11 mouse cellular contexts compared by ENCODE assay signal in genomic region chr15:81045336-81045735, GRCm38 (mm10).
DNase-seq lines count a peak whose midpoint lies in the region; ATAC-seq and TF ChIP-seq lines count a peak whose summit lies in the region.
"Had no signal": no experiment of that assay in that cellular context is flagged by ENCODE, and none has a peak within 500 bp of the region (broad histone marks: within the 10 kb centered on the region; RNA-seq: fewer than 3 reads in every experiment).

No protein-coding gene starts in this region.

- H3K36me3 ChIP-seq in liver, postnatal 0 days (replicated peaks; ENCODE audit: insufficient read depth, low read length): no peaks in the 10 kb centered on the region
- H3K36me3 ChIP-seq in hindbrain, embryonic 10.5 days: peaks cover 21% of the 10 kb centered on the region
- H3K36me3 ChIP-seq in midbrain, embryonic 14.5 days (ENCODE audit: control insufficient read depth, insufficient read depth, low read length): 0 out of 2 replicates have a peak, but pooled peaks cover 5% of the 10 kb centered on the region

- H3K27ac ChIP-seq in liver, postnatal 0 days (ENCODE audit: low read depth): peak overlapping the region; percentile 87
- no peak overlapping the region for H3K27ac ChIP-seq in hindbrain, embryonic 10.5 days
- H3K27ac ChIP-seq in midbrain, embryonic 14.5 days (replicated peaks; ENCODE audit: low read depth, low read length): no peak overlapping the region

- no peak for TF ChIP-seq EP300 in liver, postnatal 0 days (IDR thresholded peaks at IDR 0.05; ENCODE audit: low read depth)

- whole genome bisulfite sequencing in liver, postnatal 0 days (ENCODE audit: insufficient replicate concordance): 33% methylated on average over 4 of the region's 4 CpGs
- WGBS in hindbrain, embryonic 10.5 days: 89% methylated on average over 4 of the region's 4 CpGs
- 98% methylated on average over 4 of the region's 4 CpGs for WGBS in midbrain, embryonic 14.5 days

- peak overlapping the region; percentile 52 for H3K9ac ChIP-seq in liver, postnatal 0 days (replicated peaks)
- no peak overlapping the region for H3K9ac ChIP-seq in midbrain, embryonic 14.5 days (replicated peaks; ENCODE audit: low read length)

- H3K4me2 ChIP-seq in liver, postnatal 0 days (ENCODE audit: low read depth, low read length): peak overlapping the region; percentile 59
- H3K4me2 ChIP-seq in midbrain, embryonic 14.5 days (ENCODE audit: low read length): no peak overlapping the region

- intact Hi-C loops in gastrocnemius, postnatal 14 days (cut with DNase I; ENCODE audit: low total_unique reads): no loop called here

- TF ChIP-seq CTCF in liver, postnatal 0 days (IDR thresholded peaks at IDR 0.05; ENCODE audit: low read depth): no peak

- ATAC-seq in activated CD4-positive, CD25-positive, alpha-beta regulatory T cell, adult 4 months: peak; percentile 61
- 0 out of 2 replicates have a peak, but pooled peaks have one; percentile 15 for ATAC-seq in liver, postnatal 0 days
- ATAC-seq in neutrophil, adult 5-6 weeks (ENCODE audit: extremely low read depth, insufficient number of reproducible peaks, low FRiP score, poor library complexity, severe bottlenecking): peak; percentile 37
- no peak for ATAC-seq in midbrain, embryonic 14.5 days (ENCODE audit: low FRiP score, low TSS enrichment)
- ATAC-seq: Patski had no signal

- no peaks in the 10 kb centered on the region for H3K27me3 ChIP-seq in liver, postnatal 0 days (ENCODE audit: insufficient read depth, low read length)
- H3K27me3 ChIP-seq in hindbrain, embryonic 10.5 days (ENCODE audit: insufficient read depth, poor library complexity, severe bottlenecking): no peaks in the 10 kb centered on the region
- H3K27me3 ChIP-seq in midbrain, embryonic 14.5 days (ENCODE audit: control insufficient read depth, insufficient read depth, low read length): no peaks in the 10 kb centered on the region
- H3K27me3 ChIP-seq: Patski had no signal

- H3K4me3 ChIP-seq in liver, postnatal 0 days (ENCODE audit: low read depth, low read length): peak overlapping the region; percentile 43
- H3K4me3 ChIP-seq in hindbrain, embryonic 10.5 days: no peak overlapping the region
- no peak overlapping the region for H3K4me3 ChIP-seq in midbrain, embryonic 14.5 days (replicated peaks; ENCODE audit: low read depth, low read length)

- DNase-seq in B cell, adult 2 months: peak; percentile 61 to 69
- no peak for DNase-seq in liver, postnatal 0 days
- no peak for DNase-seq in adrenal gland, adult 18-20 months (ENCODE audit: low spot score in 2 of 2)
- DNase-seq in hindbrain, embryonic 10.5 days (ENCODE audit: low spot score): no peak
- DNase-seq in midbrain, embryonic 14.5 days: no peak
- DNase-seq in gastrocnemius, postnatal 14 days: no peak
- DNase-seq: cerebellum, adult 2 months; kidney, adult 9 months had no signal

- no peaks in the 10 kb centered on the region for H3K9me3 ChIP-seq in liver, postnatal 0 days (ENCODE audit: low read length)
- H3K9me3 ChIP-seq in hindbrain, embryonic 10.5 days: no peaks in the 10 kb centered on the region
- H3K9me3 ChIP-seq in midbrain, embryonic 14.5 days (ENCODE audit: control insufficient read depth, low read length): no peaks in the 10 kb centered on the region

- H3K4me1 ChIP-seq in liver, postnatal 0 days (ENCODE audit: insufficient read depth): peaks cover 19% of the 10 kb centered on the region
- peaks cover 16% of the 10 kb centered on the region for H3K4me1 ChIP-seq in hindbrain, embryonic 10.5 days (replicated peaks)
- H3K4me1 ChIP-seq in midbrain, embryonic 14.5 days (ENCODE audit: control insufficient read depth, insufficient read depth, low read length): no peaks in the 10 kb centered on the region

Comparison
In these comparisons a context has a peak if more than half of its experiments do, and no peak if none do; other contexts are left out.
1. DNase-seq: peak in B cell, adult 2 months (2 of 2); none in liver, postnatal 0 days (single experiment), adrenal gland, adult 18-20 months (0 of 2), hindbrain, embryonic 10.5 days (single experiment), midbrain, embryonic 14.5 days (single experiment) and gastrocnemius, postnatal 14 days (single experiment).